Mouse (Mus musculus): ENCODE results near the gene Stk39. TPM values are rescaled to one million over a fixed set of nuclear protein-coding genes. Genes with fewer than 3 reads are reported as not detected.
"Not testable (repeated sequence)": the region's sequence is repeated elsewhere in the genome, so short reads cannot be mapped to it uniquely, and the experiment has no call there.

Gene Stk39
- total RNA-seq, 1 experiment, result 5.0 TPM

GRCm38 (mm10) chr2:68241640-68242039 lies 230.4 kb downstream of the Stk39 start:
- no peak for TF ChIP-seq MAFK (IDR thresholded peaks at IDR 0.05; ENCODE audit: insufficient read depth, low read depth, low read length)
- TF ChIP-seq ZC3H11A (IDR thresholded peaks at IDR 0.05; ENCODE audit: borderline replicate concordance, low read depth, low read length), result no peak
- TF ChIP-seq CHD2 (IDR thresholded peaks at IDR 0.05; ENCODE audit: low read depth, low read length), result no peak
- no peak for TF ChIP-seq ZNF384 (IDR thresholded peaks at IDR 0.05; ENCODE audit: low read depth, low read length)
- no peak for TF ChIP-seq HCFC1 (IDR thresholded peaks at IDR 0.05; ENCODE audit: borderline replicate concordance, insufficient read depth, low read length)
- Histone ChIP-seq H3K4me3 (ENCODE audit: insufficient read depth in 1 of 2, low read depth in 1 of 2, low read length in 2 of 2, poor library complexity in 1 of 2, severe bottlenecking in 1 of 2) (no peak overlapping the region), H3K9ac (ENCODE audit: insufficient read depth, low read depth, low read length, poor library complexity, severe bottlenecking) (no peak overlapping the region), H3K9me3 (ENCODE audit: control insufficient read depth, insufficient read depth, low read depth, low read length) (no peaks in the 10 kb centered on the region), H3K27ac (ENCODE audit: insufficient read depth, low read depth, low read length, poor library complexity, severe bottlenecking) (no peak overlapping the region), H3K4me1 (ENCODE audit: control insufficient read depth in 2 of 2, insufficient read depth in 2 of 2, low read length in 2 of 2, poor library complexity in 1 of 2) (peaks cover 0 to 13% of the 10 kb centered on the region in 2 experiments; a peak in 1 of 4 replicates), H3K36me3 (ENCODE audit: control insufficient read depth, insufficient read depth, low read length, poor library complexity, severe bottlenecking) (no peaks in the 10 kb centered on the region)
- DNase-seq (ENCODE audit: low read depth, low spot score), result no peak
- in situ Hi-C loops (cut with MboI; ENCODE audit: low sequenced_read_pairs in 2 of 2, unreplicated experiment in 2 of 2), result no loop called here

DNA sequence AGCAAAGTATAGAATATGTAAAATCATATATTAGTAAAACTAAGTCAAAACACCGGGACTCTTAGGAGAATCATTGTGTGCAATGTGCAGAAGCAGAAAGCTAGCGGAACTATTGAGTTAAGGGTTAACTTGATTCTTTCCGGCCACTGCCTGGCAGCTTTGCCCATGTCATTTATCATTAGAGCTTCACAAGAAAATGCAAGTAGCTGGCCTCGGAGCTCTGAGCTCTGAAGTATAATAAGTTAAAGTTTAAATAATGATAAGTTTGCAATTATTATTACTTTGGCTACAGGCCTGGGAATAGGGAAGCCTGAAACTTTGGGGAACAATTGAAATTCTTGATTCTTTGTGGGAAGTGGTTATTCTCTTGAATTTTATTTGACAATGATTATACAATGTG lies 232.7 kb downstream of the Stk39 start:
- H3K27ac ChIP-seq (ENCODE audit: insufficient read depth, low read depth, low read length, poor library complexity, severe bottlenecking); DNase-seq (ENCODE audit: low read depth, low spot score); H3K4me3 ChIP-seq (ENCODE audit: insufficient read depth in 1 of 2, low read depth in 1 of 2, low read length in 2 of 2, poor library complexity in 1 of 2, severe bottlenecking in 1 of 2); H3K9ac ChIP-seq (ENCODE audit: insufficient read depth, low read depth, low read length, poor library complexity, severe bottlenecking); H3K36me3 ChIP-seq (ENCODE audit: control insufficient read depth, insufficient read depth, low read length, poor library complexity, severe bottlenecking); H3K9me3 ChIP-seq (ENCODE audit: control insufficient read depth, insufficient read depth, low read depth, low read length); in situ Hi-C loops (cut with MboI; ENCODE audit: low sequenced_read_pairs in 2 of 2, unreplicated experiment in 2 of 2); H3K4me1 ChIP-seq (ENCODE audit: control insufficient read depth in 2 of 2, insufficient read depth in 2 of 2, low read length in 2 of 2, poor library complexity in 1 of 2): not testable (repeated sequence)

- TF ChIP-seq MAFK (IDR thresholded peaks at IDR 0.05; ENCODE audit: insufficient read depth, low read depth, low read length) (no peak), CHD2 (IDR thresholded peaks at IDR 0.05; ENCODE audit: low read depth, low read length) (no peak), ZNF384 (IDR thresholded peaks at IDR 0.05; ENCODE audit: low read depth, low read length) (no peak), HCFC1 (IDR thresholded peaks at IDR 0.05; ENCODE audit: borderline replicate concordance, insufficient read depth, low read length) (no peak), ZC3H11A (IDR thresholded peaks at IDR 0.05; ENCODE audit: borderline replicate concordance, low read depth, low read length) (no peak)
- no peak overlapping the region for H3K9ac ChIP-seq (ENCODE audit: insufficient read depth, low read depth, low read length, poor library complexity, severe bottlenecking)
- H3K36me3 ChIP-seq (ENCODE audit: control insufficient read depth, insufficient read depth, low read length, poor library complexity, severe bottlenecking), result no peaks in the 10 kb centered on the region
- no peak overlapping the region for H3K27ac ChIP-seq (ENCODE audit: insufficient read depth, low read depth, low read length, poor library complexity, severe bottlenecking)
- no peaks in the 10 kb centered on the region for H3K9me3 ChIP-seq (ENCODE audit: control insufficient read depth, insufficient read depth, low read depth, low read length)
- no peak overlapping the region for H3K4me3 ChIP-seq (ENCODE audit: insufficient read depth in 1 of 2, low read depth in 1 of 2, low read length in 2 of 2, poor library complexity in 1 of 2, severe bottlenecking in 1 of 2)
- H3K4me1 ChIP-seq (ENCODE audit: control insufficient read depth in 2 of 2, insufficient read depth in 2 of 2, low read length in 2 of 2, poor library complexity in 1 of 2), result peaks cover 0 to 1% of the 10 kb centered on the region in 2 experiments; a peak in 1 of 4 replicates
- DNase-seq (ENCODE audit: low read depth, low spot score), result no peak
- in situ Hi-C loops (cut with MboI; ENCODE audit: low sequenced_read_pairs in 2 of 2, unreplicated experiment in 2 of 2), result no loop called here
These were observed 239.1 kb downstream of the Stk39 start for GRCm38 (mm10) chr2:68232929-68233328.

DNA sequence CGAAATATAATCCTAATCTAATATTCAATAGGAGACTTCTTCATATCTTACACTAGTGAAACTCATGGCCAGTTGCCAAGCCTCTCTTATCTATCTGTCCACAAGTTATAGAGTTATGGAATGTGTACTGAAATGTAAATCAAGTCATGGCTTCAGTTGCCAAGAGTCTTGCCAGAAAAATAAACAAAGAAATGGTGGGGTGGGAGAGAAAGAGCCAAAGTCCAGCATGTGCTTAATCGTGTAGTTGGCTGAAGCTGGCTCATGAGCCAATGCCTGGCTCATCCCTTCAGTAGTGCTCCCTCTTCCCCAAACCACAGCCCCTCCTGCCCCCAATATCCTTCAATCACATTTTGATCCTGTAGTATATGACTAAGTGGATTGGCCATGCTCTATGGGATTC lies 242.2 kb downstream of the Stk39 start:
- Histone ChIP-seq H3K9ac (ENCODE audit: insufficient read depth, low read depth, low read length, poor library complexity, severe bottlenecking) (no peak overlapping the region), H3K36me3 (ENCODE audit: control insufficient read depth, insufficient read depth, low read length, poor library complexity, severe bottlenecking) (no peaks in the 10 kb centered on the region; the same call in 1 of the 2 replicates), H3K4me1 (ENCODE audit: control insufficient read depth in 2 of 2, insufficient read depth in 2 of 2, low read length in 2 of 2, poor library complexity in 1 of 2) (peaks cover 0 to 1% of the 10 kb centered on the region in 2 experiments; a peak in 1 of 4 replicates), H3K9me3 (ENCODE audit: control insufficient read depth, insufficient read depth, low read depth, low read length) (no peaks in the 10 kb centered on the region), H3K27ac (ENCODE audit: insufficient read depth, low read depth, low read length, poor library complexity, severe bottlenecking) (no peak overlapping the region), H3K4me3 (ENCODE audit: insufficient read depth in 1 of 2, low read depth in 1 of 2, low read length in 2 of 2, poor library complexity in 1 of 2, severe bottlenecking in 1 of 2) (no peak overlapping the region)
- TF ChIP-seq MAFK (IDR thresholded peaks at IDR 0.05; ENCODE audit: insufficient read depth, low read depth, low read length) (no peak), CHD2 (IDR thresholded peaks at IDR 0.05; ENCODE audit: low read depth, low read length) (no peak), HCFC1 (IDR thresholded peaks at IDR 0.05; ENCODE audit: borderline replicate concordance, insufficient read depth, low read length) (no peak), ZNF384 (IDR thresholded peaks at IDR 0.05; ENCODE audit: low read depth, low read length) (no peak), ZC3H11A (IDR thresholded peaks at IDR 0.05; ENCODE audit: borderline replicate concordance, low read depth, low read length) (no peak)
- in situ Hi-C loops (cut with MboI; ENCODE audit: low sequenced_read_pairs in 2 of 2, unreplicated experiment in 2 of 2), result no loop called here
- DNase-seq (ENCODE audit: low read depth, low spot score), result no peak

- in situ Hi-C loops (cut with MboI; ENCODE audit: low sequenced_read_pairs in 2 of 2, unreplicated experiment in 2 of 2), result no loop called here
- H3K27ac ChIP-seq (ENCODE audit: insufficient read depth, low read depth, low read length, poor library complexity, severe bottlenecking), result no peak overlapping the region
- H3K4me1 ChIP-seq (ENCODE audit: control insufficient read depth in 2 of 2, insufficient read depth in 2 of 2, low read length in 2 of 2, poor library complexity in 1 of 2), result no peaks in the 10 kb centered on the region
- no peak overlapping the region for H3K4me3 ChIP-seq (ENCODE audit: insufficient read depth in 1 of 2, low read depth in 1 of 2, low read length in 2 of 2, poor library complexity in 1 of 2, severe bottlenecking in 1 of 2)
- no peak overlapping the region for H3K9ac ChIP-seq (ENCODE audit: insufficient read depth, low read depth, low read length, poor library complexity, severe bottlenecking)
- TF ChIP-seq ZNF384 (IDR thresholded peaks at IDR 0.05; ENCODE audit: low read depth, low read length) (no peak), MAFK (IDR thresholded peaks at IDR 0.05; ENCODE audit: insufficient read depth, low read depth, low read length) (no peak), ZC3H11A (IDR thresholded peaks at IDR 0.05; ENCODE audit: borderline replicate concordance, low read depth, low read length) (no peak), CHD2 (IDR thresholded peaks at IDR 0.05; ENCODE audit: low read depth, low read length) (no peak), HCFC1 (IDR thresholded peaks at IDR 0.05; ENCODE audit: borderline replicate concordance, insufficient read depth, low read length) (no peak)
- H3K9me3 ChIP-seq (ENCODE audit: control insufficient read depth, insufficient read depth, low read depth, low read length), result no peaks in the 10 kb centered on the region
- DNase-seq (ENCODE audit: low read depth, low spot score), result no peak
- no peaks in the 10 kb centered on the region; the same call in 1 of the 2 replicates for H3K36me3 ChIP-seq (ENCODE audit: control insufficient read depth, insufficient read depth, low read length, poor library complexity, severe bottlenecking)
These were observed 243.0 kb downstream of the Stk39 start for GRCm38 (mm10) chr2:68229081-68229480.

Data from ES-E14 (cell line).